ENCODE assay signal across 8 mouse cellular contexts in the genomic region with DNA sequence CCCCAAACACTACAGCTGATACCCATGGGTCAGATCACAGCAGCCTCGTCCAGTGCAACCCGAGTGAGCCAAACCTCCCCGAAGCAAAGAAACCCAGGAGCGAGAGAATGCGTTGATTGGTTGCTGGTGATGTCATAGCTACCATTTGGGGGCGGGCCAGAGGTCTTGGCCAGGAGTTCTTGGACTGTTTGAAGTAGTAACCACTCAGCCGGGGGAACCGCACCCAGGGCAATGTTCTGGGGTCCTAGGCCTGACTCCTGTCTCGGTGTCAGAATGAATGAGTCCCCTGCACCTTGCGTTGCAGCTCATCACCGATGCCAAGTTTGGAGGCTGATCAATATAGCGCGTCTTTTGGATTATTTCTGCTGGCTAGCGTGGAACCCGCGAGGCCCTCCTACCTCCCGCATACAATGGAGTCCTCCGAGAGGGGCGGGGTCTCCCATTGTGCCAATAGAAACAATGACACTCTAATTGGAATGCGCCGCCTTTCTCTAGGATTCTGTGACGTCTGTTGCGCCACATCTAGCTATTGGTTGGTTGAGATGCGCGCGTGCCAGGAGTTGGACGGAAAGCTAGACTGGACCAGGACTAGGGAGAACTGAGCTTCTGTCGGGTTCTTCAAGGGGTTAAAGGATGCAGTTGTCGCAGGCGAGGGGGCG. TPM values are rescaled to one million over a fixed set of nuclear protein-coding genes. Genes with fewer than 3 reads are reported as not detected.
A peak's percentile ranks its signal among the peaks of the same experiment; 100 is the strongest.
DNase-seq lines count a peak whose midpoint lies in the region; ATAC-seq and TF ChIP-seq lines count a peak whose summit lies in the region.

No protein-coding gene starts in this region.

- peaks cover 22% of the 10 kb centered on the region for H3K27me3 ChIP-seq in forebrain, embryonic 16.5 days (replicated peaks; ENCODE audit: control insufficient read depth, insufficient read depth, low read length)

- H3K4me1 ChIP-seq in forebrain, embryonic 16.5 days (replicated peaks; ENCODE audit: control insufficient read depth, insufficient read depth, low read length) = peaks cover 32% of the 10 kb centered on the region
- peaks cover 31% of the 10 kb centered on the region for H3K4me1 ChIP-seq in olfactory bulb, adult 2 months (ENCODE audit: control insufficient read depth, insufficient read depth, low read length)

- peak overlapping the region; percentile 95 for H3K4me2 ChIP-seq in forebrain, embryonic 16.5 days (ENCODE audit: low read length)

- TF ChIP-seq POLR2A in olfactory bulb, adult 2 months (IDR thresholded peaks at IDR 0.05; ENCODE audit: insufficient read depth, low read depth, low read length) = no peak

- H3K4me3 ChIP-seq in forebrain, embryonic 16.5 days (replicated peaks; ENCODE audit: low read length) = peak overlapping the region; percentile 63
- H3K4me3 ChIP-seq in olfactory bulb, adult 2 months (ENCODE audit: insufficient read depth, low read depth, low read length) = peak overlapping the region; percentile 86

- H3K9me3 ChIP-seq in forebrain, embryonic 16.5 days (ENCODE audit: control insufficient read depth, low read length) = no peaks in the 10 kb centered on the region

- peak overlapping the region; percentile 81 for H3K27ac ChIP-seq in forebrain, embryonic 16.5 days (ENCODE audit: low read length)
- peak overlapping the region; percentile 96 for H3K27ac ChIP-seq in olfactory bulb, adult 2 months (ENCODE audit: insufficient read depth, low read depth, low read length)

- peak; percentile 98 for DNase-seq in ES-CJ7 (ENCODE audit: low read depth, low spot score)
- peak; percentile 98 for DNase-seq in cerebellum, adult 18-20 months
- peak; percentile 92 to 97 for DNase-seq in layer of hippocampus, postnatal 14 days (ENCODE audit: low spot score in 2 of 2)
- DNase-seq in urinary bladder, postnatal 25 days (ENCODE audit: low spot score) = no peak
- DNase-seq in heart, adult 18-20 months = no peak
- DNase-seq in urinary bladder, postnatal 14 days (ENCODE audit: low spot score) = no peak

- no peak for TF ChIP-seq CTCF in olfactory bulb, adult 2 months (IDR thresholded peaks at IDR 0.05; ENCODE audit: insufficient read depth, low read depth, low read length)

- H3K9ac ChIP-seq in forebrain, embryonic 16.5 days (replicated peaks; ENCODE audit: low read depth, low read length) = peak overlapping the region; percentile 90

- WGBS in forebrain, embryonic 16.5 days = under 1% methylated on average over 31 of the region's 31 CpGs
- 1% methylated on average over 31 of the region's 31 CpGs for WGBS in olfactory bulb, adult 2 months

- H3K36me3 ChIP-seq in forebrain, embryonic 16.5 days (ENCODE audit: control insufficient read depth, insufficient read depth) = peaks cover 19% of the 10 kb centered on the region

- peak; percentile 84 for ATAC-seq in forebrain, embryonic 16.5 days

RNA-seq across cellular contexts. Expression of gene Celsr3, which starts 1.2 kb away (rescaled TPM):
- polyA plus RNA-seq in forebrain, embryonic 16.5 days (2015; fragmentation: Nextera tagmentation; extraction: Ambion mirVana) = 18.9 and 22.3 TPM in 2 replicates
- 10 to 100 TPM; 54.2 to 57.1 TPM for total RNA-seq in layer of hippocampus, postnatal 14 days (2021)
- not detected in 2 replicates for polyA plus RNA-seq in olfactory bulb, adult 2 months (2012; ENCODE audit: insufficient read depth, insufficient read length, low replicate concordance, missing spikeins)
- total RNA-seq in heart, adult 18-20 months (2021) = under 1 TPM in 1 of 2 experiments, not detected in 1; 0.03 TPM

RNA-seq across cellular contexts. Expression of gene Nckipsd, which starts 16.7 kb away (rescaled TPM):
- polyA plus RNA-seq in forebrain, embryonic 16.5 days (2015; fragmentation: Nextera tagmentation; extraction: Ambion mirVana) = 20.5 and 35.1 TPM in 2 replicates
- total RNA-seq in layer of hippocampus, postnatal 14 days (2021) = 10 to 100 TPM; 47.2 to 52.3 TPM
- polyA plus RNA-seq in olfactory bulb, adult 2 months (2012; ENCODE audit: insufficient read depth, insufficient read length, low replicate concordance, missing spikeins) = not detected in 2 replicates
- 1 to 10 TPM; 8.6 to 9.6 TPM for total RNA-seq in heart, adult 18-20 months (2021)

RNA-seq across cellular contexts. Expression of gene Slc26a6, which starts 28.2 kb away (rescaled TPM):
- polyA plus RNA-seq in forebrain, embryonic 16.5 days (2015; fragmentation: Nextera tagmentation; extraction: Ambion mirVana) = 11.5 and 13.8 TPM in 2 replicates
- total RNA-seq in layer of hippocampus, postnatal 14 days (2021) = 10 to 100 TPM; 31.5 to 33.6 TPM
- not detected in 2 replicates for polyA plus RNA-seq in olfactory bulb, adult 2 months (2012; ENCODE audit: insufficient read depth, insufficient read length, low replicate concordance, missing spikeins)
- total RNA-seq in heart, adult 18-20 months (2021) = 10 to 100 TPM; 19.6 to 19.8 TPM

RNA-seq across cellular contexts. Expression of gene Ip6k2, which starts 41.3 kb away (rescaled TPM):
- 183 and 224 TPM in 2 replicates for polyA plus RNA-seq in forebrain, embryonic 16.5 days (2015; fragmentation: Nextera tagmentation; extraction: Ambion mirVana)
- 100 to 1,000 TPM; 201 to 212 TPM for total RNA-seq in layer of hippocampus, postnatal 14 days (2021)
- not detected in 2 replicates for polyA plus RNA-seq in olfactory bulb, adult 2 months (2012; ENCODE audit: insufficient read depth, insufficient read length, low replicate concordance, missing spikeins)
- total RNA-seq in heart, adult 18-20 months (2021) = 10 to 100 TPM; 16.7 to 24.8 TPM

Comparison
In these comparisons a context has a peak if more than half of its experiments do, and no peak if none do; other contexts are left out.
1. DNase-seq: peak in ES-CJ7 (single experiment), cerebellum, adult 18-20 months (2 of 2) and layer of hippocampus, postnatal 14 days (2 of 2); none in urinary bladder, postnatal 25 days (single experiment), heart, adult 18-20 months (0 of 2) and urinary bladder, postnatal 14 days (single experiment).
2. RNA of gene Celsr3, which starts 1.2 kb away (total RNA-seq): 54.2 to 57.1 TPM in layer of hippocampus, postnatal 14 days; 0.03 TPM in heart, adult 18-20 months; every median in the first group is over 10 times any median in the second.
3. RNA of gene Nckipsd, which starts 16.7 kb away (total RNA-seq): 47.2 to 52.3 TPM in layer of hippocampus, postnatal 14 days; 8.6 to 9.6 TPM in heart, adult 18-20 months; every median in the first group is over 4 times any median in the second.